ENCODE assay signal across 8 mouse cellular contexts in the genomic region with DNA sequence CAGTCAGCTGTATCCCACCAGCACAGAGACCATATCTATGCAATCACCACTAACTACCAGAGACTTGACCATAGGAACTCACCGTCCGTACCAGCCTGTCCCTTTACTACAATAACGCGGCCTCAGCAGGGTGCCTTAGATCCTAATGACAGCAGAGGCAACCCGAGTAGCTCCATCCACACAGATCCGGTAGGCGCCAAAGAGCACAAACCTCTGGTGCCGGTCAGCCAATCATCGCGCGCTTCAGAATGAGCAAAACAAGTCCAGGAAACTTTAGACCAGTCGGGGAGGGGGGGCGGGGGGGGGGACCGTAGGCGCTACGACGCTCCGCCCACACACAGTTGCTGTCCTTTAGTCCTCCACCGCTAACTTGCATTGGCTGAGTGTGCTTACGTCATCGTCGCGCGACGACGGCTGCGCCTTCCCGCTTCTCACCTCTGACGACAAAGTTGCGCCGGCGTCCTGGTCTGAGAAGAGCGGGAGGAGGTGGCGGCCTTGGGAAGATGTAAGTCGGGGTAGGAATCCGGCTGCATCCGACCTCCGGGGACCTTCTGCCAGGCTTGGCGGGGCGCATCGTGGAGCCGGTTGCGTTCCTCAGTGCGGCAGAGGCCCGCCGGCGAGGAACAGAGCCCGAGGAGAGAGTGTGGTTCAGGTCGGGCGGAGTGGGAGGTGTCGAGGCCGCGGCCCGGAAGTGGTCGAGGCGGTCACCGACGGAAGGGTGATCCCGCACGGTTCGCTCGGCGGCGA. TPM values are rescaled to one million over a fixed set of nuclear protein-coding genes. Genes with fewer than 3 reads are reported as not detected.
DNase-seq lines count a peak whose midpoint lies in the region; ATAC-seq and TF ChIP-seq lines count a peak whose summit lies in the region.

TSS of gene Rnps1 (plus strand) at position 336 of the 747 bp plus-strand sequence.

- DNase-seq in gastrocnemius, adult 8-10 months (ENCODE audit: low spot score in 2 of 2): peak; percentile 76 to 87
- DNase-seq in hindlimb bud, embryonic 11.5 days (ENCODE audit: extremely low spot score, low read depth, low spot score): peak; percentile 98
- peak; percentile 88 to 89 for DNase-seq in left cerebral cortex, adult 8-10 months (ENCODE audit: low spot score in 2 of 2)
- peak; percentile 97 to 98 for DNase-seq in right cerebral cortex, postnatal 10 days (ENCODE audit: low spot score in 2 of 2)
- DNase-seq in urinary bladder, postnatal 25 days (ENCODE audit: low spot score): peak; percentile 82

- peak; percentile 65; the same call in 1 of the 2 replicates for TF ChIP-seq POLR2A in cortical plate, adult 2 months (IDR thresholded peaks at IDR 0.05; ENCODE audit: extremely low read depth, insufficient read depth, low read length)

- peak; percentile 85 for ATAC-seq in activated CD4-positive, CD25-positive, alpha-beta regulatory T cell, adult 4 months

- H3K4me1 ChIP-seq in cortical plate, adult 2 months (ENCODE audit: control insufficient read depth, insufficient read depth, low read length): no peaks in the 10 kb centered on the region
- H3K4me1 ChIP-seq in megakaryocyte, embryonic 14.5 days: peaks cover 46% of the 10 kb centered on the region

- peaks cover 61% of the 10 kb centered on the region for H3K36me3 ChIP-seq in megakaryocyte, embryonic 14.5 days (replicated peaks; ENCODE audit: low read length)

- H3K27me3 ChIP-seq in megakaryocyte, embryonic 14.5 days (replicated peaks): no peaks in the 10 kb centered on the region

- H3K9me3 ChIP-seq in megakaryocyte, embryonic 14.5 days: no peaks in the 10 kb centered on the region

- H3K27ac ChIP-seq in cortical plate, adult 2 months (ENCODE audit: insufficient read depth, low read length): peak within 1 kb of the TSS; percentile 42; the same call in 1 of the 2 replicates

- H3K4me3 ChIP-seq in cortical plate, adult 2 months (ENCODE audit: insufficient read depth, low read length): peak within 1 kb of the TSS; percentile 90
- H3K4me3 ChIP-seq in megakaryocyte, embryonic 14.5 days (replicated peaks): peak within 1 kb of the TSS; percentile 96

- TF ChIP-seq CTCF in cortical plate, adult 2 months (IDR thresholded peaks at IDR 0.05; ENCODE audit: extremely low read depth, insufficient read depth, low read length): no peak

RNA-seq across cellular contexts. Expression of gene Rnps1, which starts in this region (rescaled TPM):
- 100 to 1,000 TPM; 114 to 119 TPM for polyA plus RNA-seq in activated CD4-positive, CD25-positive, alpha-beta regulatory T cell, adult 4 months (2017; shearing (Covaris generic))
- polyA plus RNA-seq in cortical plate, adult 2 months (2012; rRNA removed): 264 and 280 TPM in 2 replicates
- 10 to 100 TPM; 51.0 to 54.1 (median 52.4) TPM for total RNA-seq in gastrocnemius, adult 8-10 months (2022)
- 100 to 1,000 TPM; 128 to 131 (median 129) TPM for total RNA-seq in left cerebral cortex, adult 8-10 months (2022)
- polyA plus RNA-seq in megakaryocyte, embryonic 14.5 days (2012; ENCODE audit: insufficient read depth, low replicate concordance): 183 and 234 TPM in 2 replicates

Comparison
In these comparisons a context has a peak if more than half of its experiments do, and no peak if none do; other contexts are left out.
1. Peak in every context shown above with its lines: DNase-seq, ATAC-seq, H3K4me3 ChIP-seq and H3K27ac ChIP-seq.